Mouse (Mus musculus): ENCODE measurements at regions not wholly inside any gene's neighbourhood (a gene's known extent, or its start where the extent isn't known, plus 50 kb on each side); places are given as distances from the start of the nearest gene placed in this dataset.
A peak's percentile ranks its signal among the peaks of the same experiment; 100 is the strongest.

- DNase-seq (ENCODE audit: low spot score) = no peak
Observed at GRCm38 (mm10) chr15:61155530-61155929, 232.7 kb upstream of the A1bg start.

- no peak for DNase-seq (ENCODE audit: low spot score)
Observed at GRCm38 (mm10) chr15:61154166-61154565, 231.4 kb upstream of the A1bg start.

GRCm38 (mm10) chr15:61142851-61143250 is 220.0 kb upstream of the A1bg start:
- DNase-seq (ENCODE audit: low spot score) = no peak

GRCm38 (mm10) chr15:61139151-61139550 is 216.3 kb upstream of the A1bg start:
- DNase-seq (ENCODE audit: low spot score) = no peak

DNA sequence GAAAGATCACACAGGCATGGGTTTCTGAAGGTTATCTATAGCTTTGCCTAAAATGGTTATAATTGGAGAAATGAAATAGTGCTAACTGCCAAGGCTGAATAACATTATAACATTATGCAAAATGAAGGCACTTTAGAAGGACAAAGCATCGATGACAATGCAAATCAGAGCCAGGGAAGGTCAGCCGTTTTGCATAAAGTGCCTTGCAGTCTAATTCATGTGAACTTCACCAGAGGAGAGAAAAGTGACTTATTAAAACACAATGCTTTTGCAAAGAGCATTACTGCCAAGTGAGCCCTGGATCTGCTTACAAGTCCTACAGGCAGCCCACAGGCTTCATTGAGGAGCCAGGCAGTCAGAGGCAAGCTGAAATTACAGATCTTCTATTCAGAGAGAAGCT is 214.0 kb upstream of the A1bg start:
- DNase-seq (ENCODE audit: low spot score) = no peak

DNA sequence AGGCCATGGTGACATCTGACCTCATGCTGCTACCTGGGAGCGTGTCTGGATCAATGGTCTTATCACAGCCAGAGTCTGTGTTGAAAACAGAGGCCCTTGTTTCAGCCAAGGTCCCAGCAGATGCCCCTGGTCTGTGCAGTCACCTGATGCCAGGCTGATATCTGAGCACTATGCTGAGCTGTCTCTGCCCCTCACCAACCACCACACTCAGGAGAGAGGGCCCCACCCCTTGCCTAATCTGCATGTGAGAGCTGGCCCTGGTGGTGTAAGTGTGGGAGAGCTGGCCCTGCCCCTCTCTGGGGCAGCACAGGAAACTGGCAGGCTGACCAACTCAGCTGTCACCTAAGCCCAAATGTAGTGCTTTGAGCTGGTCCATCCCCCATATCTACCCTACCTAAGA is 210.5 kb upstream of the A1bg start:
- no peak for DNase-seq (ENCODE audit: low spot score)

- no peak for DNase-seq (ENCODE audit: low spot score)
Observed at GRCm38 (mm10) chr15:61127971-61128370, 205.2 kb upstream of the A1bg start.

DNA sequence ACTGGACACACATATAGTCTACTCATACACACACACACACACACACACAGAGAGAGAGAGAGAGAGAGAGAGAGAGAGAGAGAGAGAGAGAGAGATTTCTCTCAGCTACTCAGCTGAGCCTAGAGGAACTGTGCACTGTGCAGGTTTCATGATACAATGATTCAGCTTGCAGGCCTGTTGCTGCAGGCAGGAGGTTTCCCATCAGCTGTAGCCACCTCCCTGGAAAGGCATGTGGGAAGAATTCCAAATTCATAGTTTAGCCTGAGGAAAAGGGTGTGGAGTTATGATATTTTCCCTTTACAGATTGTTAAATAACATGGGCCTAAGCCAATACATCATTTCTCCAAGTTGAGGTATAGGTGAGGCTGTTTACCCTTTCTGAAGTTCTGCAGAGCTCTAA is 204.3 kb upstream of the A1bg start:
- no peak for DNase-seq (ENCODE audit: low spot score)

DNA sequence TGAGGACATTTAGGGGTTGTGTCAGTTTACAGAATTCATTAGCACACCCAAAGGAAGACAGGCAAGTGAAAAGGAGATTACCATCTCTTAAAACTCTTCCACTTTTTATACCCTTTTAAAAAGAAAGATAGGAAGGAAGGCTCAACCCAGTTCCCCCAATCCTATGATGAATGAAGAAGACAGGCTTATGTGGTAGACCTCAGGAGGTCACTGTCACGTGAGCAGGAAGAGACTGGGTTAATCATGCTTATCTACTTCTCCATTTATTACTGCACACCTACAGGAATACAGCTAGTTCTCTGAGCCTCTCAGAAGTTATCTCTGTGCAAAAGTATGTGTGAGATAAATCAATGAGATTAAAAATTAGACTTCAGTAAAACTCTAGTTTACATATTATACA is 194.1 kb upstream of the A1bg start:
- no peak for DNase-seq (ENCODE audit: low spot score)

DNA sequence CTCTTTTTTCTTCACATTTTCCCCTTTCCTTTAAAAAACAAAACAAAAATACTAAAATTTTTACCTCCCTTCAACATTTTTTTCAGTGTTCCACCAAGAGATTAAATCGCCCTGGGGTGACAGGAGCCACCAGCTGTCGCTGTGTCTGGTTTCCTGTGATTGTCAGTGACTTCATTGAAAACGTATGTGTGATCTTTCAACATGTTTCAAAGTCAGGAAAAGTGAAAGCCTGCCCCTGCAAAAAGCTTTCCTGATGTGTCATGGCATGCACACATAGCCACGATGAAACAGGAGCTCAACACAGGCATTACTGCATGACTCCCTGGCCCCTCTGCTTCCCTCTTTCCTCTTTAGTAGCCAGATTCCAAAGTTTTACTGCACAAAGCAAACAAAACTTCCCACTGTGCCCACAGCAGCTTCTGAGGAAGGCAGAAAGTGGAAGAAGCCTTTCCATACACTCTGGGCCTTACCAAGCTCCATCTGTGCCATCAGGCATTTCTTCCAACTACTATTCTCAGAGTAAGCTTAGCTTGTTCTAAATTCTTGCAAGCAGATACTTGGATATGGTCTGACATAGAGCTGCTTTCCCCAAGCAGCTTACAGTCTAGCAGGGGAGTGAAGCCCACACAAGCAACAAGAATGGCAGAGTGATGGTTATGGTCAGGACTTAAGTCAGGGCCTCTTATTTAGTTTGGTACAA is 186.8 kb upstream of the A1bg start:
- DNase-seq (ENCODE audit: low spot score) = no peak

GRCm38 (mm10) chr15:61108957-61109356 is 186.1 kb upstream of the A1bg start:
- no peak for DNase-seq (ENCODE audit: low spot score)

DNA sequence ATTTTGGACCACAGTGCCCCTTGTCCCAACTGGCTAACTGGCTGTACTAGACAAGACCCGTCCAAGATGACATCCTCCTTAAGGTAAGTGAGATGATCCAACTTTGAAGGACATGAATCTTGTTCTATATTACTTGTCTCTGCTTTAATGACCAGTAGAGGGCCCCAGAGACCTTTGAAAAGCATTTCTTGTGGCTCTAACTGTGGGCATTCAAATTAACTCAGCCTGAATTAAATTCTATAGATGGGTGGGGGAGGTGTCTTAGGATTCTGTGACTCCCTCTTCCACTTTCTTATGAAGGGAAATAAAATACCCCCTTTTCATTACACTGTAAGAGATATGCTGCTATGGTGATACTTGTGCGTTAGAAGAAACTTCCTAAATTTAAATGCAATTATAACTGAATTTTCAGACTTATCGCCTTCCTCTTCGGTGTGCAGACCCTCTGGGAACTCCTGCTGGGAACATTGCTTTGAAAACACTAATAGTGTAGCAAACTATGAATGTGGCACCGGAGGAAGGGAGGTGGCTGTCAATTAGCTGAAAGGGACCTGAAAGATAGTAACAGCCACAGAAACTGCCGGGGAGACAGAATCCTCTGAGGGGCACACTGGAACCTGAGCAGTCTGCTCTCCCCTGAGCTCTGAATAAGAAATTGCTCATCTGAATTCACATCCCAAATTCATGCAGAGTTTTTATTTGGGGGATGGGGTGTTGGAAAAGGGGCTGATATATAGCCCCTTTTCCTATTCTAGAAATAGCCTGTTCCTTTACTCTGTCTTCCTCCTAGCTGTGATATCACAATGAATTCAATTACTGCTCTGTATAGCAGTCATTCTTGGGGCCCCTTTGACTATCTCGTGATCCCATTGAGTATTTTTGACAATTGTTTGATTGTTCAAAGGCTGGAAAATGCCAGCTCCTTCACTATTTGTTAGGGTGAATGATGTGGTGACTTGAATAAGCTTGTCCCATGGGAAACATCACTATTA is 179.9 kb upstream of the A1bg start:
- DNase-seq (ENCODE audit: low spot score) = peak; percentile 42

DNA sequence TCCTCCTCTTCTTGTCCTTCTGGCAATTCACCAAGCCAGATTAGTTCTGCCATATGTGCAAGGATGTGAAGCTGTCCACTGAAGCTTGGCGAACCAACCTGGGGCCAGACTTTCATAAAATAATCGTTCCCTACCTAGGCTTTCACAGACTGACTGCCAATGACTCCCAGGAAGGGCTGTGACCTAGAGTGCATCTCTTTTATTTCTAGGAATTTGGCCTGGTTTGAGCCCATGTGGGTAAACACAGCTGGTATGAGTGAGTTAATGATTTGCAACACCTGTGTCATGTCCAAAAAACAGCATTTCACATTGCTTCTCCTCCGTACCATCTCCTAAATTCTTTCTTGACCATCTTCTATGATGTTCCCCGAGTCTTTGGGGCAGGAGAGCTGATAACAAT is 178.0 kb upstream of the A1bg start:
- DNase-seq (ENCODE audit: low spot score) = no peak

DNA sequence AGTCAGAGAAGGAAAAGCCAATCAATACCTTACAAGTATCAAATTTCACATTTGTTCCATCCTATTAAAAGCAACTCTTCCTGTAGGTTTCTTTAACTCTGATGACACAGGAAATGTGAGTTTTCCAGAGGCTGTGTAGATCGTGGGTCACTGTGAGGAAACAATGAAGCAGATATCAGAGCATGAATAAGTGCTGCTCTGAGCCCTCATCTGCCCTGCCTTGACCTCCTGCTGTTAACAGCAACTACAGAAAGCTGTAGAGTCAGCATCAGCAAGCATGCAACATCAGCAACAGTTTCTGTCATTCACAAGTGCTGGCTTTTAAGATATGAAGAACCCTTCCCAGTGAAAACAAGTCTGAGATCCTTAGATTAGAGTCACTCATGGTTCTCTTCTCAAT is 176.2 kb upstream of the A1bg start:
- DNase-seq (ENCODE audit: low spot score) = no peak

DNA sequence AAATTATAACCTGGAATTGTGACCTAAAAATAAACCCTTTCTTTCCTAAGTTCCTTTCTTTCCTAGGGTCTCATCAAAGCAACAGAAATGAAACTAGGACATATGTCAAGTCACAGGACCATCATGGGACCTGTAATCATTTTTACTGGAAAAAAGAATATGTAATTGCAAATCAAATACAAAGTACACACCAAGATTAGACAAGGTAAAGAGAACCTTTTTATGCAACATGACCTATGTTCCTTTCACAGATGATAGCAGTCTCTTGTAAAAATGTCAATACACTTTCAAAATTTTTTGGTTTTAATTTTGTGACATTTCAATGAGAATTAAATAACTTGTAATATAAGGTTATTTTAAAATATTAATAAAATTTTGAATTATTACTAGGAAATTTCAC is 175.7 kb upstream of the A1bg start:
- no peak for DNase-seq (ENCODE audit: low spot score)

DNA sequence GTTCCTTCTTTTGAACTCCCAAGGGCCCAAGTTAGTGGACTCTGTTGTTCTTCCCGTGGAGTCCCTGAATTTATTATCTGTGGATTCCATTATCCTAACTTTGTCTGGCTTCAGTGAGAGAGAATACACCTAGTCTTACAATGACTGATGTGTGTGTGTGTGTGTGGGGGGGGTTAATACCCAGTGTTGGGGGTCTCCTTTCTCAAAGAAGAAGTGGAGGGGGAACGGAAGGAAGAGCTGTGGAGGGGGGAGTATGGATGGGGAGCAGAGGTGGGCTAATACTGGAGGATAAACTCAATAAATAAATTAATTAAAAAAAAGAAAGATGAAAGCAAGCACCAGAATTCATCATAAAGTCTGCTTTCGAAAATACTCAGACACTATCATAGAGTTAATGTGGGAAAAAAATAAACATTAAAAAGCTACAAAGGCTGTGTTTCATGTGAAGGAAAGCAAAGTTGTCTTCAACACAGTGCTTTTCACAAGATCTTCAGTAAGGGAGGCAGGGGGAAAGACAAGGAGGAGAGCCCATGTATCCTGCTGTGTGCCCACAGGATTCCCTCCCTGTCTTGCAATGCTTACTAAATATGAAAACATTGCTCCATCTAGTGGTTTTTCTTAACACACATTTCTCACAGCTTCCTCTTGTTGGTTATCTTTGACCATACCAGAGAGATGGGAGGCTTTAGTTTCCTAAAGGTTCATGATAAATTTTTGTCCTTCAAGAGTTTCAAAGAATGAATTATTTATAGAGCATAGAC is 173.4 kb upstream of the A1bg start:
- no peak for DNase-seq (ENCODE audit: low spot score)

- DNase-seq (ENCODE audit: low spot score) = no peak
Observed at GRCm38 (mm10) chr15:61055017-61055609, 132.3 kb upstream of the A1bg start.

- DNase-seq (ENCODE audit: low spot score) = no peak
Observed at GRCm38 (mm10) chr15:61051363-61051762, 128.6 kb upstream of the A1bg start.

GRCm38 (mm10) chr15:61009509-61009908 is 86.7 kb upstream of the A1bg start:
- DNase-seq (ENCODE audit: low spot score) = no peak

DNA sequence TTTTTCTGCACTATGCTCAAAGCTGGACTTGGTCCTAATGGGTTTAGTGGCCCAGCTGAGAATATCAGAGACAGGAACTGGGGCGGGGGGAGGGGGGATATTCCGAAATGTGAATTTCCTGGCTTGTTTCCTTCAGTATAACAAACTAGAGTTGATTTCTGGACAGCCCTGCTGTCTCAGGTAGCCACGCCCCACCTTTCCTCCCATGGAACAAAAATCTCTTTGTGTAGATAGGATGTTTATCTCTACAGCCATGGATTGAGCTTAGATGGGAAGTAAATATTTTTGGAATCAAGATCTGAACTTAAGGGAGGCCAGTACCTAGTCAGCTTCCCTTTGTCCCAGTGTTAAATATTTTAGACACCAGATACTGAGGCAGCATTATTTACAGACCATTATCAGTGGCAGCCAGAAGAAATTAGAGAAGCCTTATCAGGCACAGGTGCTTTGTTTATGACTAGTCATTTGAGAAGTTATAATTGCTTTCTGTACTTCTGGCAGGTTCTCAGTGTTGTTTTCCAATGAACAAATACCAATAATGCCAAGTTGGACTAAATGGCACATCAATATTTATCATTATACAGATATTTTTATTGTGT is 84.7 kb upstream of the A1bg start:
- no peak for DNase-seq (ENCODE audit: low spot score)

GRCm38 (mm10) chr15:61006608-61007007 is 83.8 kb upstream of the A1bg start:
- no peak for DNase-seq (ENCODE audit: low spot score)
